Mouse (Mus musculus): ENCODE measurements around the gene Parp12. TPM values are rescaled to one million over a fixed set of nuclear protein-coding genes. Genes with fewer than 3 reads are reported as not detected.

Parp12 gene
- polyA plus RNA-seq, 1 experiment from 2014 or later: 13.6 TPM

DNA sequence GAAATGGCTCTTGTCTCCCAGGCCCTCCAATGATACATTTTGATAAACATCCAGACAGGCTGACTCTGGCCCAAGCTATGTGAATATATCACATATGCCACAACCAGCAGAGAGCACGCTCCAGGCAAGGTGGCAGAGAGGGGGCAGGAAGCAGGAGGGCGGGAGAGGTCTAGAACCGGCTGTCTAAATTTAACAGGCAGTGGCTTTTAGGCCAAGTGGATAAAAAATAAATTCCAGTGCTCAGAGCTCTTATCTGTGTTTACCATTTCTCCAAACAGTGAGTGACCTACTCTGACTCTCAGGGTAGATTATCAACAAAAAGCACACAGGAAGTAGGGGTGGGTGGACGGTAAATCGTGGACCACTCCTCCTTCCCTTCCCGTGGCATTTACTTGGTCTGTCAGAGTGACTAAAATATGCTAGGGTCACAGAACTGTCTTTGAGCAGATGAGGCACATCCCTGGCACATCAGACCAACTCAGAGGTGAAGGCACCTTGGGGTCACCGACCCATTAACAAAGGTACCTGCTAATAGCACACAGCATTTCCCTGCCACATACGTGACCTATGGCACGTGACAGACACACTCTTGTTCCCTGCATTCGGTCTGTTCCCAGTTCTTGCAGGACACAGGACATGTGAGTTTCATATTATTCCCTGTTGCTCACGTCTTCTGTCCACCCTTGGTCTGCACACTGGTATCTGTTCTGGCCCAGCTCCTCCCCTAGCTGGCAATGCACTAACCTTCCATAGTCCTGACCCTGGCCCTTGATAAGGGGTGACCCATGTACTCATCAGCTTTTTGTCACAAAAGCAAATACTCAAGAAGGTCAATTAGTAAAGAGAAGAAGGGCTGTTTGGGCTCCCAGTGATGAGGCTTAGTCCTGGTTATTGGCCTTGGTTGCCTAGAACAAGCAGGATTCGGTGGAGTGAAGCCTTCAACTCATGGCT is 58.3 kb downstream of the Parp12 start:
- Histone ChIP-seq H3K4me3 (ENCODE audit: low read depth, low read length) (no peak overlapping the region), H3K4me1 (ENCODE audit: insufficient read depth, low read depth, low read length) (peaks cover 15% of the 10 kb centered on the region; the same call in 1 of the 2 replicates), H3K9me3 (ENCODE audit: low read length) (no peaks in the 10 kb centered on the region), H3K36me3 (ENCODE audit: insufficient read depth, low read length) (no peaks in the 10 kb centered on the region), H3K27me3 (replicated peaks; ENCODE audit: insufficient read depth, low read length) (no peaks in the 10 kb centered on the region), H3K9ac (replicated peaks; ENCODE audit: low read depth) (no peak overlapping the region), H3K27ac (ENCODE audit: low read length) (peak overlapping the region; percentile 74), H3K4me2 (replicated peaks; ENCODE audit: low read depth, low read length) (no peak overlapping the region)
- 14% methylated on average over 12 of the region's 12 CpGs for WGBS
- ATAC-seq (peak; percentile 89), DNase-seq (ENCODE audit: low spot score) (peak; percentile 76)
- peak; percentile 94 for TF ChIP-seq EP300 (IDR thresholded peaks at IDR 0.05)
- TF ChIP-seq CTCF (IDR thresholded peaks at IDR 0.05): peak; percentile 28; the same call in 1 of the 2 replicates

DNA sequence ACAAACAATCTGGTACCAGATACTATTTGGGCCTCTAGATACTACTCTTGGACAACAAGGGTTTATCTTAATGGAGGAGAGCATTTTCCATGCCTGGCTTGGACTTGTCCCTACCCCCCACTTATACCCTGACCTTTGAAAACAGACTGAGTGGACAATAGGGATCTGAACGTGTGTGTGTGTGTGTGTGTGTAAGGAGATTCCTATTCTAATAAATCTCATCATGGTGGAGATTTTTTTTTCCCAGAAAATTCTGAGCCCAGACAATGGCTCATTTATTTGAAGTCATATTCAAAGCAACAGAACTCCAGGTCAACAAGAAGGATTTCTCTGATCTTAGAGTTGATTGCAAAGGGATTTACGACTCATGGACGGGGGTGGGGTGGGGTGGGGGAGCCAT is 59.2 kb downstream of the Parp12 start:
- ATAC-seq: peak; percentile 35; the same call in 1 of the 2 replicates
- H3K27me3 ChIP-seq (replicated peaks; ENCODE audit: insufficient read depth, low read length): no peaks in the 10 kb centered on the region
- DNase-seq (ENCODE audit: low spot score): peak; percentile 29
- 0 out of 2 replicates have a peak overlapping the region, but pooled peaks have one; percentile 43 for H3K27ac ChIP-seq (ENCODE audit: low read length)
- H3K9ac ChIP-seq (replicated peaks; ENCODE audit: low read depth): no peak overlapping the region
- no peak overlapping the region for H3K4me3 ChIP-seq (ENCODE audit: low read depth, low read length)
- H3K36me3 ChIP-seq (ENCODE audit: insufficient read depth, low read length): no peaks in the 10 kb centered on the region
- no peak overlapping the region for H3K4me2 ChIP-seq (replicated peaks; ENCODE audit: low read depth, low read length)
- peaks cover 15% of the 10 kb centered on the region; the same call in 1 of the 2 replicates for H3K4me1 ChIP-seq (ENCODE audit: insufficient read depth, low read depth, low read length)
- WGBS: 12% methylated on average over 3 of the region's 3 CpGs
- TF ChIP-seq EP300 (IDR thresholded peaks at IDR 0.05) (no peak), CTCF (IDR thresholded peaks at IDR 0.05) (no peak)
- no peaks in the 10 kb centered on the region for H3K9me3 ChIP-seq (ENCODE audit: low read length)

DNA sequence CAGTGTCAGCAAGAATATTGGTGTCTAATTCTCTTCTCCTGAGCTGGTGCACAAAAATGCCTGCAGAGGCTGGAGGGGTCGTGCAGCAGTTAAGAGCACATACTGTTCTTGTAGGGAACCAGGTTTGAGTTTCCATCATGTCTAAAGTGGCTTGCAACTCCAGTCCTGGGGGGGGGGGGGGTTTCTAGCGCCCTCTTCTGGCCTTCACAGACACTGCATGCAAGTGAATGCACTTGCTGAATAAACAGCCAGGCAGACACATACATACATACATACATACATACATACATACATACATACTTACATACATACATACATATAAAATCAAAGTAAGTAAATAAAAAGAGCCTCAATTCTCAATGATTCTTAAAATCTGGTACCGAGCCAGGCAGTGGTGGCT is 59.8 kb downstream of the Parp12 start:
- TF ChIP-seq CTCF (IDR thresholded peaks at IDR 0.05) (peak; percentile 57), EP300 (IDR thresholded peaks at IDR 0.05) (no peak)
- no peak overlapping the region for H3K9ac ChIP-seq (replicated peaks; ENCODE audit: low read depth)
- H3K27me3 ChIP-seq (replicated peaks; ENCODE audit: insufficient read depth, low read length): no peaks in the 10 kb centered on the region
- no peaks in the 10 kb centered on the region for H3K36me3 ChIP-seq (ENCODE audit: insufficient read depth, low read length)
- H3K9me3 ChIP-seq (ENCODE audit: low read length): no peaks in the 10 kb centered on the region
- ATAC-seq: no peak
- no peak overlapping the region for H3K4me2 ChIP-seq (replicated peaks; ENCODE audit: low read depth, low read length)
- no peak overlapping the region for H3K27ac ChIP-seq (ENCODE audit: low read length)
- no peak for DNase-seq (ENCODE audit: low spot score)
- peaks cover 15% of the 10 kb centered on the region; the same call in 1 of the 2 replicates for H3K4me1 ChIP-seq (ENCODE audit: insufficient read depth, low read depth, low read length)
- WGBS: 48% methylated on average over 3 of the region's 3 CpGs
- no peak overlapping the region for H3K4me3 ChIP-seq (ENCODE audit: low read depth, low read length)

DNA sequence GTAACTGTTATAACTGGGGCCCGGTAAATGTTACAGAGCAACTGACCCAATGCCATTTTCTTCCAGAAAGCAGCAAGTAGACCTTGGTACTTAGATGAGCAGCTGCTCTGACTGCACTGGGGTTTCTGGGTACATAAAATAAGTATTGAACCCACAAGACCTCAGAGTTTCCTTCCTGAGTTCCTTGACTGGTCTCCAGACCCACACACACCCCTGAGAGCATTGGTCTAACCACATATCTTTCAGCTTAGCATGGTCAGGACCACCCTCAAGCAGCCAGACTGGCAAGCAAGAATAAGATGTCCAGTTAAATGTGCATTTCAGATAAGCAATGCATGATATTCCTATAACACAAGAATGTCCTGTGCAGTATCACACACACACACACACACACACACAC is 61.0 kb downstream of the Parp12 start:
- Histone ChIP-seq H3K36me3 (ENCODE audit: insufficient read depth, low read length) (no peaks in the 10 kb centered on the region), H3K27ac (ENCODE audit: low read length) (no peak overlapping the region), H3K4me3 (ENCODE audit: low read depth, low read length) (no peak overlapping the region), H3K9me3 (ENCODE audit: low read length) (no peaks in the 10 kb centered on the region), H3K27me3 (replicated peaks; ENCODE audit: insufficient read depth, low read length) (no peaks in the 10 kb centered on the region), H3K9ac (replicated peaks; ENCODE audit: low read depth) (no peak overlapping the region), H3K4me2 (replicated peaks; ENCODE audit: low read depth, low read length) (no peak overlapping the region), H3K4me1 (ENCODE audit: insufficient read depth, low read depth, low read length) (peaks cover 15% of the 10 kb centered on the region; the same call in 1 of the 2 replicates)
- ATAC-seq (no peak), DNase-seq (ENCODE audit: low spot score) (no peak)
- 92% methylated on average over 1 of the region's 1 CpGs for WGBS
- TF ChIP-seq CTCF (IDR thresholded peaks at IDR 0.05) (no peak), EP300 (IDR thresholded peaks at IDR 0.05) (no peak)

DNA sequence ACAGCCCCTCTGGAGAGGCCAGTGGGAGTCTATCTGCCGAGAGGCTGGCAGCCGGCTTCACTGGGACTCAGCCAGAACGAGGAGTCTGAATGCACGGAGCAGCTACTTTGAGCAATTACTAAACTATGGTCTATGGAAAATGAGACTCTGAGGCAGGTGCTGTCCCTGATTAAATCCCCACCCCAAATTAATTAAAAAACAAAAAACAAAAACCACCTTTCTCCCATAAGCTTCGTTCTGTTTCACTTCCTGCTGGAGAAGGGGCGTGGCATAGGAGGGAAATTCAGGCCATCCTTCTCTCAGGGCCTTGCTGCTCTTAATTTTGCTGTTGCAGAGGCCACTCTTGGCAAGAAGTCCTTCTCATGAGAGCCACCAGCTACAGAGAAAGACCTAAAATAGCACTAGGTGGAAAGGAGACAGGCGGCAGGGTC is 62.3 kb downstream of the Parp12 start:
- TF ChIP-seq EP300 (IDR thresholded peaks at IDR 0.05) (no peak), CTCF (IDR thresholded peaks at IDR 0.05) (no peak)
- no peak overlapping the region for H3K9ac ChIP-seq (replicated peaks; ENCODE audit: low read depth)
- peak; percentile 25 for DNase-seq (ENCODE audit: low spot score)
- H3K27ac ChIP-seq (ENCODE audit: low read length): no peak overlapping the region
- H3K4me3 ChIP-seq (ENCODE audit: low read depth, low read length): no peak overlapping the region
- H3K4me1 ChIP-seq (ENCODE audit: insufficient read depth, low read depth, low read length): peaks cover 15% of the 10 kb centered on the region; the same call in 1 of the 2 replicates
- 51% methylated on average over 7 of the region's 7 CpGs for WGBS
- H3K4me2 ChIP-seq (replicated peaks; ENCODE audit: low read depth, low read length): 0 out of 2 replicates have a peak overlapping the region, but pooled peaks have one; percentile 20
- no peaks in the 10 kb centered on the region for H3K36me3 ChIP-seq (ENCODE audit: insufficient read depth, low read length)
- no peak for ATAC-seq
- no peaks in the 10 kb centered on the region for H3K27me3 ChIP-seq (replicated peaks; ENCODE audit: insufficient read depth, low read length)
- H3K9me3 ChIP-seq (ENCODE audit: low read length): no peaks in the 10 kb centered on the region

DNA sequence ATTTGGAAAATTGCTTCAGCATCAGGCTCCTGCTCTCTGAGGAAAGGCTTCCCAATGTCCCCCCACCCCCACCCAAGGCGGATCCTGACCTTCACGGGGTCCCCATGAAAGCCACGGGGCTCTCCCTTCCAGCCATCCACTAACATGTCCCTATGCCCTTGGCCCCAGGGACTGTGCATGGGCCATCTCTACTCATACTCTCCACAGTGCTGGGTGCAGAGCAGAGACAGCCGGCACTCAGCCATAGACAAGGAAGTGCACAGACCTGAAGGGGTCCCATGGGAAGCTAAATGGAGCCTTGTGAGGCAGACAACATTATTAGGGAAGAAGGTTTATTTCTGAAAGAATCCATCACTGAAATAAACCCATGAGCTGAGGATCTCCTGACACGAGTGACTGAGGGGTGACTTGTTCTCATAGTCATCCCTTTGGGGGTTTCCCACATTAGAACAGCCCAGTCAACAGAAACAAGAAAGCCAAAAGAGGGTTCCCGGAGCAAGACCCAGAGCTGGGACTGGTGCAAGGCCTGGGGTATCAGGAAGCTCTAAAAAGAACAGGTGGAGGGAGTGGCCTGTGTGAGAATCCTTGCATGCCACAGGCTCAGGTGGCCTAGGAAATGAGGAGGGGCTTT is 63.2 kb downstream of the Parp12 start:
- Histone ChIP-seq H3K27me3 (replicated peaks; ENCODE audit: insufficient read depth, low read length) (no peaks in the 10 kb centered on the region), H3K4me1 (ENCODE audit: insufficient read depth, low read depth, low read length) (peaks cover 8% of the 10 kb centered on the region; the same call in 1 of the 2 replicates), H3K36me3 (ENCODE audit: insufficient read depth, low read length) (no peaks in the 10 kb centered on the region), H3K9ac (replicated peaks; ENCODE audit: low read depth) (no peak overlapping the region), H3K9me3 (ENCODE audit: low read length) (no peaks in the 10 kb centered on the region), H3K27ac (ENCODE audit: low read length) (no peak overlapping the region), H3K4me3 (ENCODE audit: low read depth, low read length) (no peak overlapping the region), H3K4me2 (replicated peaks; ENCODE audit: low read depth, low read length) (no peak overlapping the region)
- TF ChIP-seq CTCF (IDR thresholded peaks at IDR 0.05) (no peak), EP300 (IDR thresholded peaks at IDR 0.05) (no peak)
- DNase-seq (ENCODE audit: low spot score) (no peak), ATAC-seq (no peak)
- 85% methylated on average over 6 of the region's 6 CpGs for WGBS
